Mouse (Mus musculus): Measurements from ENCODE around the gene Iqch.

- TF ChIP-seq CTCF (IDR thresholded peaks at IDR 0.05; ENCODE audit: borderline replicate concordance, insufficient read depth, low read length) (no peak), POLR2A (IDR thresholded peaks at IDR 0.05; ENCODE audit: low read depth, low read length) (no peak)
Measured at GRCm38 (mm10) chr9:63456401-63456800, 145.9 kb downstream of the Iqch start.
